Mouse (Mus musculus) kidney, postnatal 25 days (tissue): ENCODE data around the gene Cactin.

Experiments used
- DNase-seq, 2 experiments: peaks; one replicate each; pipeline ENCODE4 v3.0.0; 2021; ENCODE audit warnings: mixed read lengths in 2 of 2

Cactin gene

DNA sequence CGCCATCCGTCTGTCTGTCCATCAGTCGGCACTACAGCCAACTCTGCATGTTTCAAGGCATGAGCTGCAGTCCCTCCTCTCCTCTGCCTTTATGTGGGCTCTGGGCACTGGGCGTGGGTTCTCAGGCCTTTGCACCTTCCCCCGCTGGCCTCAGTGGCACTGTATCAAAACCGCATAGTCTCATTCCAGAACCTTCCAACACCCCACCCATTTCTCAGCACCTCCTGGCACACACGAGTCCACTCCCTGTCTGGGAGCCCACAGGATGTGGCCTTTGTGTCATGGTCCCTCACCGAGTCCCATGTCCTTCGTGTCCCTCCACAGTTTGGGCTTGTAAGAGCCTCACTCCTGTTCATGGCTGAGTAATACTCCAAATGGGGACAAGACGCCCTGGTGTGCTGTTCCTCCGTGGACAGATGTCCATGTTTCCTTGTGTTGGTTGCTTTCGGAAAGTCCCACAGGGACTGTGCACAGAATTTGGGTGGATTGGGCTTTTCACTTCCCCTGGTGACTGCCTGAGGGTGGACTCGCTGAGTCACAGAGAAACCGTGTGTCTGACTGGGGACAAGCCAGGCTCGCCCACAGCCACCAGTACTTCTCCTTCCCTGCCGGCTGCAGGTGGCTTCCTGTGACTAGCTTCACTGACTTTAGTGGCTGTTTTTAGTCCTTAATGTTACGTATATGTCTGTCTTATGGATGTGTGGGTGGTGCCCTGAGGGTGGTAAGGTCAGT is 22.4 kb upstream of the Cactin start:
- peak in 1 of 2 experiments; percentile 46 for DNase-seq

DNA sequence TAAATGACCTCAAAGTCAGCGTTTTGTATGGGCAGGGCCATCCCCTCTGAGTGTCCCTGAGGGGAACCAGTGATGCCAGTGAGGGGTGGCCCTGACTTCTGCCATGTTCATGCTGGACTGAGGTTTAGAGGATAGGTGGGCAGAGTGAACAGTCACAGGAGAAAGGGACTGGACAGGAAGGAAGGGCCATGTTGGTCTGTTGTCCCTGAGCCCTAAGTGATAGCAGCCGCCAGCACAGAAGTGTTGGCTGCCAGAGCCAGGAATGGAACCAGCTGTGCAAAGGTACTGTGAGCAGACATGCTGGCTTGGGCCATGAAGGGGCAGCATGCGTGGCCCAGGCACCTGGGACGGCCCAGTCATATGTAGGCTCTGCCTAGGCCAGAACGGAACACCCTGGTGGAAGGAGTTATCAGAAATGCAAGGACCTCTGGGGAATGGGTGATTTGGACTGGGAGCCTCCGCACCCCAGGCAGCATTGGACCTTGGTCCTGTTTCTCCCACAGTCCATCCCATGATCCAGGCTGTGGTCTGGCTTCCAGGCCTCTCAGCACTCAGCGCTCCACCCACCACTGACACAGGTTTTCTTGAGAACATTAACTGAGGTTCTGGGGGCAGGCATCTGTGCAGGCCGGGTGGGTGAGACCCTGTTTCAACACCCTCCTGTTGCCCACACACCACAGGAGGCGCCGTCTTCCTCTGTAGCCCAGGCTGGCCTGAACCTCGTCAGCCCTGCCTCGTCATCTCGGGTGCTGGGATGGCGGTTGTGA is 21.1 kb upstream of the Cactin start:
- DNase-seq = peak; percentile 76 to 90

DNA sequence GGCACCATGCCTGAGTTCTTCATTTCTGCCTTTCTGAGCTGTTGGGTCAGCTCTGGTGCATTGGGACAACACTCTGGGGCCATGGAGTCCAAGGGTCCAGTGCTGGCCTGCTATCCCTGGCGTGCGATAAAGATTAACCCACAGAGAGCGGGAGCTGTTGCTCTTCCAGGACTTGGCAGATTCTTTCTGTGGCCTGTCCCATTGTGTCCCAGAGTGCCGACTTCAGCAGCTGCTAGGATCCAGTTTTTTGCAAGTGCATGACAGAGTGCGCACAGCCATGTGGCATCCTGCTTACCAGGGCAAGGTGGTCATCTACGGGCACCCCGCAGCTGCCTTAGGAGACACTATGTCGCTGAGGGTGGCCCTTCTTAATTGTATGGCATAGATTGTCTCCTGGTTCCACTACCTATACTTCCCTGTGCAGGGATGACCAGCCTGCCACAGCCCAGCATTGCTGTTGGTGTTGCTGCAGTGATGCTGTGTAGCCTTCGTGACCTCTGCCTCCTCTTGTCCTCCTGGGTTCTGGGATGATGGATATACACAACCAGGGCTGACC is 20.5 kb upstream of the Cactin start:
- peak; percentile 69 to 90 for DNase-seq

DNA sequence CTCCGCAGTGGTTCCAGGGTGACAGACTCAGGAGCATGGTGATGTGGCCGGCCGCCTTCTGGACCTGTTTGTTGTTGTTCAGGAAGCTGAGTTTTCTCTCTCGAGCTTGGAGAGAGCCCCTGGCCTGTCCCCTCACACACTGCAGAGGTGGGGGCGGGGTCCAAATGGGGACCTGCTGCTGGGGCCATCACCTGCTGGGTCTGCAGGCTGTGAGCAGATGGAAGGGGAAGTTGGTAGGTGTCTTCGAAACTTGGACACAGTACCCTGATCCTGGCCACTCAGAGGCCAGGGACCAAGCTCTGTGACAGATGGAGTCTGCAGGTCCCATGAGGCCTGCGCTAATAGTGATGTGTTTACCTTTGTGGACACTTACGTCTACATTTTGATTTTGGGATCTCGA is 19.6 kb upstream of the Cactin start:
- DNase-seq = no peak

DNA sequence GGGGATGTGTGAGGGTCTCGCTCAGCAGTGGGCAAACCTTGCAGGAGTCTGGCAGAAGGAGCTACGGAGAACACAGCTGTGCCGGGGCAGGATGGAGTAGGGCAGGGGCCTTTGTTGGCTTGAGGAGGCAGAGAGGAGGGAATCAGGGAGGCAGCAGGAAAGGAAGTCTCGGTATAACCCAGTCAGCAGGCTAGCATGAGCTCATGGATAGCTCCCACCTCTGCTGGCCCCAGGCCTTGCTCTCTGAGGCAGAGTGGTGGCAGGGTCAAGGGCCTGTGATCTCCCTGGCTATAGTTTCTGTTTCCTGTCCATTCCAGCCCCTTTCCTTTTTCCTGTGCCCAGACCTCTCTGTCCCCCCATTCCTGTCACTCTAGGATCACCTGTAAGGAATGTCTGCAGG is 18.6 kb upstream of the Cactin start:
- no peak for DNase-seq

DNA sequence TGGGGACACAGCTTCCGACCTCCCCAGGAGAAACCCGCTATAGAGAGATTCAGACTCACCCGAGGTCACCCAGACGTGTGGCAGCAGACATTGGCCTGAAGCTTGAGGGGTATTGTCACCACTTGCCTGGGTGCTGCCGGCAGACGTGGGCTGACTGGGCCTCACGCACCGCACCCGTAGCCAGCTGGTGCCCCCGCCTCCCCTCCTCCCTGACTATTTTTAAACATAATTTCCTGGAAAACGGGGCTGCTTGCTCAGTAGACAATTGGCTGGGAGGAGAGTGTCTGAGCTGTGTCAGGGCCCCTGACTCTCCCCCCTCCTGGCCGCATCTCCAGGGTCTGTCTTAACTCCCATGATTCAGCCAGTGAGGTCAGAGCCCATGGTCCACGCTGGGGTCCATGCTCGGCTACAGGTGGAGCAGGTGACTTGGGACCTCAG is 18.1 kb upstream of the Cactin start:
- peak; percentile 47 to 64 for DNase-seq

DNA sequence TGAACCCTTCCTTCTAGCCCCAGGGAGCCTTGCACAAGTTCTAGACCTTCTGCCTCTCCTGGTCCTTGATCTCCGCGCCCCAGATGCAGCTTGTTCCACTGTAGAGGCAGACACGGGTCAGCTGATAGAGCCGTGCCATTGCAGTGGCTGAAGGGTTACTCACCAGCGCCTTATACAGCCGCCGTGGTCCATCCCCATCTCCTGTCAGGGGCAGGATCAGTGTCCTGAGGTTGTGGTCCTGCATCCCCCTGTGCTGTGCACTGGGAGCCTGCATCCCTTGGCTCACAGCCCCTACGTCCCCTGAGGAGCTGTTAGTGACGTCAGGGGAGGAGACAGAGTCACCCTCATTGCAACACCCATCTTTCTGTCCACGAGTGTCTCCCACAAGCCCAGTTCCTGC is 17.6 kb upstream of the Cactin start:
- peak in 1 of 2 experiments; percentile 42 for DNase-seq

DNA sequence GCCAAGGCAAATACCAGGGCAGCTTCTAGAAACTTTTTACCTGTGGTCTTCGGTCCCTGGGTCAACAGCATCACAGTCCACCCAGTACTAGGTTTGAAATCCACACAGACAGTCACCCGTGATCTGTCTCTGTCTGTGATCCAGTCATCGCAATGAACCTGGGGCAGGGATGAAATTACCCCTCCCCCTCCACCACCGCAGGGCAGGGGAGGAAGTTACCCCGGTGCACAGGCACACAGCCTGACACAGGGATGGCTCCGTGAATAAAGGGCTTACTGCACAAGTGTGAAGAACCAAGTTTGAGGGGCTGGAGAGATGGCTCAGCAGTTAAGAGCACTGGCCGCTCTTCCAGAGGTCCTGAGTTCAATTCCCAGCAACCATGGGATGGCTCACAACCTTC is 17.1 kb upstream of the Cactin start:
- DNase-seq = no peak

DNA sequence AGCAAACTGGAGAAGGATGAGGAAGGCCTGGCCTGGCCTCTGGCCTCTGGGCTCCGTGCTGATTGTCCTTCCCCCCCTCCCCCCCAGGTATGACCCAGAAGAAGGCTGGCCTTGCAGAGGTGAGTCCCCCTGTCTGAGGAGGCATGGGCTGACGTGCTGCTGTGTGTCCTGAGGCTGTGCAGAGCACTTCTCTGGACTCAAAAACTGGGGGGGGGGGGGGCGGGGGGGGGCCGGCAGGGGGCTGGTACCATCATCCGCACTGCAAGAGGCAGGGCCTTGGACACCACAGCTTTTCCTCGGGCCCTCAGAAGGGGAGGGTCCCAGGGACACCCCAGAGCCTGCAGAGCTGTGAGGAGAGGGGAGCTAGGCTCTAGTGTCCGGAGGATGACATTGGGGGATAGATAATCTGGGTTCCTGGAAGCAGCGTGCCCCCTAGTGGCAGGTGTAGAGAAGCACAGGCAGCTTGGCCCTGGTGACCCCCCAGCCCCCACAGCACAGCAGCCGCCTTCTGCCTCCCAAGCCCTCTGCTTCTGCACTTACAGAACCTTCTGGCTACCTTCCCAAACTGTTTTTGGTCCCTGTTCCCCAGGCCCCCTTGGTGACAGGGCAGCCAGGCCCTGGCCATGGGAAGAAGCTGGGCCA is 16.2 kb upstream of the Cactin start:
- DNase-seq = peak in 1 of 2 experiments; percentile 54

DNA sequence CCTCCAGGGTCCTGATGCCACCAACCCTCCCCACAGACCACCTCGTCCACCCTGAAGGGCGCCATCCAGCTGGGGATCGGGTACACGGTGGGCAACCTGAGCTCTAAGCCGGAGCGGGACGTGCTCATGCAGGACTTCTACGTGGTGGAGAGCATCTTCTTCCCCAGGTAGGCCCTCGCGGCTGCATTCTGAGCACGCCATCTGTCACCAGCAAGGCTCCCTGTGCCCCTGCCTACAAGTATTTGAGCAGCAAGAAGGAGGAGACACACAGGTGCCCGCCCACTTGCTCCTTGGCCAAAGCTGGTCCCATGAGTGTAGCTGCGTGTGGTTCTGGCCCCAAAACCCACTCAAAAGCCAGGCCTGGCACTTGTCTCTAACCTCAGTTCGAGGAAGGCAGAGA is 15.2 kb upstream of the Cactin start:
- no peak for DNase-seq

DNA sequence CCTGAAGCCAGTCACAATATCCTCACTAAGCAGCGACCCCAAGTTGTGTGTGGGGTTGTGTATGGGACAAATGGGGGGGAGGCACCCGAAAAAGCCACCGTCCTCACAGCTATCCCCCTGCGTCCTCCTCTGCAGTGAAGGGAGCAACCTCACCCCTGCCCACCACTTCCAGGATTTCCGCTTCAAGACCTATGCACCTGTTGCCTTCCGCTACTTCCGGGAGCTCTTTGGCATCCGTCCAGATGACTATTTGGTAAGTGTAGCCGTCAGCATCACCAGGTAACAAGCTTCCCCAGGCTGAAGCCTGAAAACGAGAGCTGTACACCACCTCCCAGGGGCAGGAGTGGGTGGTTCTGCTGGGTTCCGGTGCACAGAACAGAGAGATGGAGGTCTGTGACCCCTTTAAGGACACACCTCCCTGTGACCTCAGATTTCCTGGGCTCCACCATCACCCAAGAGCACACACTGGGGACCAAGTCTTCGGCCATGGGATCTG is 14.7 kb upstream of the Cactin start:
- no peak for DNase-seq

DNA sequence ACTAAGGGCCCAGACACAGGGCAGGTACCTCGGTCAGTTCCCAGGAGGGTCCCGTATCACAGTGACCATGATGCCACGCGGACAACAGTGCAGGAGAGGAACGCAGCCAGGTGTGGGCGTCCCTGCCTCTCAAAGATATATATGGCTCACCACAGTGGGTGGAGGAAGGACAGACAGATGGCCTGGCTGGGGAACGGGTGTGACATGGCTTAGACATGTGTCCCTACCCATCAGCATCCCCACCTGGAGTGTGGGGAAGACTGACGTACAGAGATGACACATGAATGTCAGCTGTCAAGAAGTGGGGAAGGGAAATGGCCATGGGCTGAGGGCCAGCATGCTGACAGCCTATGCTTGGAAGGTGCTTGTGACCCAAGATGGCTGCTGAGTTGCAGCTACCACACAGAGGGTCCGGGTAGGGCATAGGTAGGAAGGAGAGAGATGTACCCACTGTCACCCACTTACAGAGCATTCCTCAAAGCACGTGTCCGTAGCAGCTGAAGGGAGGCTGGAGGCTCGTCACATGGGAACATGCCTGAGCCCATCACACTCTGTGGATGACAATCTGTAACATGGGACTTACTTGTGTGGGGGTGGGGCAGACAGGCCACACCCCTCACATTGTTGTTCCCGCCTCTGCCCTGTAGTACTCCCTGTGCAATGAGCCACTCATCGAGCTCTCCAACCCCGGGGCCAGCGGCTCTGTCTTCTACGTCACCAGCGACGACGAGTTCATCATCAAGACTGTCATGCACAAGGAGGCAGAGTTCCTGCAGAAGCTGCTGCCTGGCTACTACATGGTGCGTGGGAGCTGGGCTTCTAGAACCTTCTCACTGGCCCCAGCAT is 13.8 kb upstream of the Cactin start:
- DNase-seq = no peak

DNA sequence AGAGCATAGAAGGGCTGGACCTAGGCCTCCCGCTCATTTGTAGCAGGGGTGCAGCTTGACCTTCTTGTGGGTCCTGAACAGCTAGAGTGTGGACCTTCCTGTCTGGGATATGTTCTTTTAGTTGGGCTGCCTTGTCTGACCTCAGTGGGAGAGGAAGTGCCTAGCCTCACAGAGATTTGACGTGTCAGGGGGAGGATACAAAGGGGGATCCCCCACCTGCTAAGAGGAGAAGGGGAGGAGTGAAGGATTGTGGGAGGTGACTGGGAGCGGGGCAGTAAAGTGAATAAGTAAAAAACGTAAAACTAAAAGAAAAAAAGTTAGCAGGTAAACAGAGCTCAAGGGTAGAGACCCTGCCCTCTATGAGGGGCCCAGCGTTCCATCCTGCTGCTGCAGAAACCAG is 11.3 kb upstream of the Cactin start:
- no peak for DNase-seq

DNA sequence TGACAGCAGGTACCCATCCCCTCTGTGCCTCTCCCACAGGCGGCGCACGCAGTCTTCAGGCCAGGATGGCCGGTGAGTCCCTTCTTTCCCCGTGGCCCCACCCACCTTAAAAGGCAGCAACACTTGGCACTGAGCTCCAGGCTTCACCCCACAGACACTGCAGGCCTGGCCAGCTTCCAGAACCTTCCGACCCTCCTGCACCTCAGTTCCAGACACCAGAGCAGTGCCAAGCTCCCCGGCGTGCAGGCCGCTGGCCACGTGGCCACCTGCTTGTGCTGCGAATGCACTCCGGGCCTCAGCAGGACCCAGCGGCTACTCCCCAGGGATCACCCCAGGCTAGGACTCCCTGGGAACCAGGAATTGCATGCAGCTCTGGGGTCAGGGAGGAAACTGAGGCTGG is 7.3 kb upstream of the Cactin start:
- peak in 1 of 2 experiments; percentile 46 for DNase-seq

DNA sequence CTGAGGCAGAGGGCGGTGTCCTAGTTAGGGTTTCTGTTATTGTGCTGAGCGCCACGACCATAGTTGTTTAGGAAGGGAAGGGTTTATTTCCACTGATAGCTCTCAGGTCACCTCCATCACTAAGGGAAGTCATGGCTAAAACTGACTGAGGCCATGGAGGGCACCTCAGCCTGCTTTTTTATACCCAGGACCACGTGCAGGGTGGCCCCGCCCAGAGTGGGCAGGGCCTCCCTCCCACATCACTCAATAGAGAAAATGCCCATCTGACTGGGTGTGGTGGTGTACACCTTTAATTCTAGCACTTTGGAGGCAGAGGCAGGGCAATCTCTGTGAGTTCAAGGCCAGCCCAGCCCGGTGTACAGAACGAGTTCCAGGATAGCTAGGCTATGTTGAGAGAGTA is 6.7 kb upstream of the Cactin start:
- DNase-seq = no peak

DNA sequence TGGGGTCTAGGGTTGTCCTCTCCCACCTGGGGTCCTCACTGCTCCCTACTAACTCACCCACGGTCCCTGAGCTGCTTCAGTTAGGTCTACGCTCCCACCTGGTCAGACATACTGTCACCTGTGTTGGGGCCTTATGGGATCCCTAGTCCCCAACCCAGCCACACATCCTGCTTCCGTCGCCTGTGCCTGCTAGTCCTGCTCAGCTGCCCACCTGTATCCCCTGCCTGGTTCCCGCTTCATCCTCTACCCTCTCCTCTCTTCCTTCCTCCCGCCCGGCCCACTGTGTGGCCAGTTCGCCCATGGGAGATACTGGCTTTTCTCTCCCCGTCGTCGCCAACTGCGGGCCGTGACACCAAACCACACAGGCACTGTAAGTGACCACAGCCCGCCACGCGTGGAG is 5.3 kb upstream of the Cactin start:
- no peak for DNase-seq

DNA sequence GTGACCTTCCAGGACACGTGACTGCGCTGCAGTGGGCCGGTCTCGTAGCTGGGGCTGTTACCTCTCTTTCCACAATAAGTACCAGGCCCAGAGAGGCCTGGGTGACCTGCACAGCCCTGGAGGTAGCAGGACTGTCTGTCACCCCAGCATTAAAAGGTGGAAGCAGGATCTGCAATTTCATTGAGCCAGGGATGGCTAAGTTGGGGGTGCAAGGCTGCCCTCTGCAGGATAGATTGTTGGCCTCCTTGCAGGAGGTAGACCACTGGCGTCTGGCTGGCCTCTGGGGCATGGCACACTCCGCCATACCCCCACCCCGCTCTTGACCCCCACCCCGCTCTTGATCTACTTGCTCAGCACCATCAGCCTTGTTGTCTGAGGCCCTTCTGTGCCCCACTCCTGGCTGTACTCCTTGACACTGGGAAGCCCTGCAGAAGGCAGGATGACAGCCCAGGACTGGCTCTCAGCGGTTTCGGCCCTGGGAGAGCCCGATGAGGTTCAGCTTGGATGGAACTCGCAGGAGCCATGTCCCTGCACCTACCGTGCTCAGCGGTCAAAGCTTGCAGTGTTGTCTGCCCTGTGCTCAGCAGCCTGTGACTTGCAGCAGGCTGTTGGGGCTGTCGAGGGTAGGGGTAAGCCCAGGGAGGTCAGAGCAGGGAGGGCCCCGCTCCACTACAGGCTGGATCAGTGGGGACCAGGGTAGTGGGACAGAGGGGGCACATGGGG is 4.4 kb upstream of the Cactin start:
- DNase-seq = peak; percentile 58 to 66

DNA sequence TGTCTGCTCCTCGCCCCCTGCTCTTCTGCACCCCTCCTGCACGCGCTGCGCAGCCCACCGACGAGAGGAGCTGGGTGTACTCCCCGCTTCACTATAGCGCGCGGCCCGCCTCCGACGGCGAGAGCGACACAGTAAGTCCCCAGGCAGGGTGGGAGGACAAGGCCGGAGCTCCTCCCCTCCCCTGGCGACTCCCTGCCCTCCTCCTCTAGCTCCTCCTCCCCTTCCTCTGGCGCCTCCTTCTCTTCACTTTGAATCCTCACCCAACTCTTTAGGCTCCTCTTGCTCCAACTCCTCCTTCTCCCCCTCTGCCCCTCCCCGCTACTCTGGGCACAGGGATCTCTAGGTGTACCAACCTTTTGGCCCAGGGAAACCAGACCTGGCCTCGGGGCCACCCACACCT is 3.6 kb upstream of the Cactin start:
- DNase-seq = peak; percentile 72 to 87

DNA sequence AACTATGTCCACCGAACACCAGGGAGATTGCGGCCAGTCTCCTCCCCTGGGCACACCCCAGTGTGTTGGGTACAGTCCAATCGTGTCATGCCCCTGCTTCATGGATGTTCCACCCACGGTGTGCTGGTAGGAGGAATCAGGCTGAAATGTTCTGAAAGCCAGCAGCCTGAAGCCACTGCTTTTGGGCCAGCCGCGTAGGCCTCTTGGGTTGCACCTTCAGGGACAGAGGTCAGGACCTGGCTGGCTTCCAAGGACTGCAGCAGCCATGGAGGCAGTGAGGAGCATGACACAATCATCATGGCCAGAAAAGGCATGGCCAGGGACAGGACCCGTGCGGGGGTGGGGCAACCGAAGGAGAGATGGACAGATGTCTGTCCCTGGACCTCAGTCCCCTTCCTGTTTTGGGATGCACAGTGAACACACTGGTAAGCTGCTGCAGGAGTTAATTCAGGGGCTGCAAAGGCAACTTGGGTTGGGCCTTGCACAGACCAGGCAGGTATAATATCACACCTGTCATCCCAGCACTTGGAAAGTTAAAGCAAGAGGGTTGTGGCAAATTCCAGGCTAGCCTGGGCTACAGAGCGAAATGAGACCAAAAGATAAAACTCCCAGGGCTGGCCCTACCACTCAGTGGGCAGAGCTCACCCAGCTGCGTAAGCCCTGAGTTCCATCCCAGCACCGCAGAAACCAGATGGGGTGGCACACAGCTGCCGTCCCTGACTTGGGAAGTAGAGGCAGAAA is 2.1 kb upstream of the Cactin start:
- DNase-seq = peak; percentile 57 to 80

DNA sequence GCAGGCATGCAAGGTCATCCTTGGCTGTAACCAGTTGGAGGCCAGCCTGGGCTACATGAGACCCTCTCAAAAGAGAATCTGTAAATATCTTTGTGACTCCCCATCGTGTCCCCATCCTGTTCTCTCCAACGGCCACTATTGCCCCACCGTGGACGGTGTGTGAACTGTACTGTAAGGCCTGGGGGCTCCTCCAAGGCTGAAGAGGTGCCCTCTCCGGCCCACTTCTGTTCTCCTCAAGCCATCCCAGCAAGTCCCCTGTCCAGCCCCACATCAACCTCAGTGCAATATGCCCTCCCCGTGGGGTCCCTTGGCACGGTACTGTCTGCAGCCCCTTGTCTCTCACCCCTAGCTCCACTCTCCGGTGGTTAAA is 1.6 kb upstream of the Cactin start:
- peak in 1 of 2 experiments; percentile 59 for DNase-seq
